Mouse (Mus musculus) embryonic facial prominence, embryonic 13.5 days (tissue): ENCODE measurements around the gene Mgat5. TPM values are rescaled to one million over a fixed set of nuclear protein-coding genes. Genes with fewer than 3 reads are reported as not detected.

Source experiments
- ATAC-seq: fragments of 200-750 bp; cut with Nextera tagmentation; 2 replicates; pipeline ENCODE4 v1.8.0; 2017; ENCODE audit warnings: low read depth; ENCODE audit not compliant: insufficient number of reproducible peaks, insufficient read depth, low FRiP score, low TSS enrichment
- H3K27ac ChIP-seq: fragments of 300-500 bp; sonication (generic); 2 replicates; pipeline ENCODE4 v1.5.1; 2015; ENCODE audit warnings: moderate library complexity, mild to moderate bottlenecking, inconsistent platforms
- H3K27me3 ChIP-seq: fragments of 300-500 bp; sonication (generic); 2 replicates; pipeline ENCODE4 v1.6.1; 2015; ENCODE audit warnings: mild to moderate bottlenecking, inconsistent platforms
- H3K36me3 ChIP-seq: fragments of 300-500 bp; sonication (generic); 2 replicates; pipeline ENCODE4 v1.6.1; 2015; ENCODE audit warnings: mild to moderate bottlenecking, inconsistent platforms
- H3K4me1 ChIP-seq: fragments of 300-500 bp; sonication (generic); 2 replicates; pipeline ENCODE4 v1.6.1; 2015; ENCODE audit warnings: inconsistent platforms
- H3K4me2 ChIP-seq: fragments of 300-500 bp; sonication (generic); 2 replicates; pipeline ENCODE4 v1.6.1; 2015; ENCODE audit warnings: moderate library complexity, mild to moderate bottlenecking, inconsistent platforms
- H3K4me3 ChIP-seq: fragments of 300-500 bp; sonication (generic); 2 replicates; pipeline ENCODE4 v1.5.1; 2015; ENCODE audit warnings: mild to moderate bottlenecking, inconsistent platforms
- H3K9ac ChIP-seq: fragments of 300-500 bp; sonication (generic); 2 replicates; pipeline ENCODE4 v1.6.1; 2015; ENCODE audit warnings: mild to moderate bottlenecking, inconsistent platforms
- H3K9me3 ChIP-seq: fragments of 300-500 bp; sonication (generic); 2 replicates; pipeline ENCODE4 v1.6.1; 2016; ENCODE audit warnings: inconsistent platforms
- WGBS: fragments of 180-500 bp; shearing (Covaris S2); methylation state at CpG from one replicate; pipeline ENCODE4 v1.1.7; 2015; ENCODE audit warnings: mixed read lengths; 5-methylcytosine and 5-hydroxymethylcytosine counted together
- polyA plus RNA-seq: library from polyadenylated mRNA; unstranded; fragments of >200 nt; fragmentation: Nextera tagmentation; extraction: Ambion mirVana; gene quantifications from 2 replicates; pipeline ENCODE4 v1.2.1, GENCODE M21; 2015

The Mgat5 gene
- polyA plus RNA-seq, 1 experiment from 2014 or later: 7.0 TPM

- no peak overlapping the region for H3K9ac ChIP-seq
- WGBS: 53% methylated on average over 4 of the region's 4 CpGs
- no peak overlapping the region for H3K4me3 ChIP-seq
- H3K4me1 ChIP-seq: peaks cover 18% of the 10 kb centered on the region
- no peaks in the 10 kb centered on the region for H3K9me3 ChIP-seq
- no peak overlapping the region for H3K4me2 ChIP-seq
- no peak for ATAC-seq
- no peak overlapping the region for H3K27ac ChIP-seq
- H3K27me3 ChIP-seq: no peaks in the 10 kb centered on the region
- no peaks in the 10 kb centered on the region for H3K36me3 ChIP-seq
Measured at GRCm38 (mm10) chr1:127203231-127203764, 1.5 kb upstream of the Mgat5 start.

DNA sequence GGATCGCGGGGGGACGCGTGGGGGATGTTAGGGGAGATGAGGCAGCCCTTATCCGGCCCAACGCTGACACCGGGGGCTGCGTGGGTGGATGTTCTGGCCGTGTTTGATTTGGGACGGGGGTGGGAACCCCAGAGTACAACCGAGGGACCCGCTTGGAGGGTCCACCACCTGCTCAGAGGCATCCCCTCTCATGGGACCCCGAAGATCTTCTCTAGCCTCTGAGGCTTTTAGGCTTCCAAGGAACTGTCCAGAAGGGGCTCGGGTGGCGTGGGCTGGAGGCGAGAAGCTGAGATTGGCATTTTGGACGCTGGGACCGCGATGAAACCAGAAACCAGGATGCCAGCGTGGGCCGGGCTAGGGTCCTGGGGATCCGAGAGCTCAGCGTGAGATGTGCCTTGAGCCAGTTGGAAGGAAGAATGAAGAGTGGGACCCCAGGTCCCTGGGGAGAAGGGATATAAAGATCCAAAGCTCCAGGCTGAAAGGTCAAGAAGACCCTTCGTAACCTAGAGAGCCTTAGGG, 745 bp downstream of the Mgat5 start:
- H3K4me2 ChIP-seq: peak overlapping the region; percentile 98

GRCm38 (mm10) chr1:127206020-127206641, 1.3 kb downstream of the Mgat5 start:
- Histone ChIP-seq H3K9me3 (no peaks in the 10 kb centered on the region), H3K27ac (peak overlapping the region; percentile 96), H3K36me3 (no peaks in the 10 kb centered on the region), H3K9ac (peak overlapping the region; percentile 83), H3K4me2 (peak overlapping the region; percentile 98), H3K4me1 (peaks cover 26% of the 10 kb centered on the region), H3K4me3 (peak overlapping the region; percentile 64), H3K27me3 (no peaks in the 10 kb centered on the region)
- ATAC-seq: peak; percentile 56; the same call in 1 of the 2 replicates
- WGBS: 2% methylated on average over 39 of the region's 39 CpGs

More for the DNA sequence above, 745 bp downstream of the Mgat5 start:
- no peaks in the 10 kb centered on the region for H3K36me3 ChIP-seq
- peak overlapping the region; percentile 64 for H3K4me3 ChIP-seq
- no peaks in the 10 kb centered on the region for H3K27me3 ChIP-seq
- peak overlapping the region; percentile 83 for H3K9ac ChIP-seq
- ATAC-seq: no peak
- H3K9me3 ChIP-seq: no peaks in the 10 kb centered on the region
- H3K27ac ChIP-seq: peak overlapping the region; percentile 96
- H3K4me1 ChIP-seq: peaks cover 26% of the 10 kb centered on the region
- WGBS: under 1% methylated on average over 24 of the region's 24 CpGs

- ATAC-seq: no peak
- H3K4me1 ChIP-seq: peaks cover 26% of the 10 kb centered on the region
- no peaks in the 10 kb centered on the region for H3K36me3 ChIP-seq
- H3K27me3 ChIP-seq: no peaks in the 10 kb centered on the region
- WGBS: 55% methylated on average over 11 of the region's 11 CpGs
- no peak overlapping the region for H3K27ac ChIP-seq
- no peaks in the 10 kb centered on the region for H3K9me3 ChIP-seq
- peak overlapping the region; percentile 98 for H3K4me2 ChIP-seq
- H3K4me3 ChIP-seq: peak overlapping the region; percentile 64
- H3K9ac ChIP-seq: peak overlapping the region; percentile 83
Measured at GRCm38 (mm10) chr1:127206881-127207555, 2.2 kb downstream of the Mgat5 start.

- Histone ChIP-seq H3K27me3 (no peaks in the 10 kb centered on the region), H3K36me3 (no peaks in the 10 kb centered on the region), H3K9me3 (no peaks in the 10 kb centered on the region), H3K4me2 (no peak overlapping the region), H3K27ac (no peak overlapping the region), H3K4me1 (peaks cover 31% of the 10 kb centered on the region), H3K4me3 (no peak overlapping the region), H3K9ac (no peak overlapping the region)
- no peak for ATAC-seq
- WGBS: 68% methylated on average over 9 of the region's 9 CpGs
Measured at GRCm38 (mm10) chr1:127208167-127208566, 3.4 kb downstream of the Mgat5 start.

DNA sequence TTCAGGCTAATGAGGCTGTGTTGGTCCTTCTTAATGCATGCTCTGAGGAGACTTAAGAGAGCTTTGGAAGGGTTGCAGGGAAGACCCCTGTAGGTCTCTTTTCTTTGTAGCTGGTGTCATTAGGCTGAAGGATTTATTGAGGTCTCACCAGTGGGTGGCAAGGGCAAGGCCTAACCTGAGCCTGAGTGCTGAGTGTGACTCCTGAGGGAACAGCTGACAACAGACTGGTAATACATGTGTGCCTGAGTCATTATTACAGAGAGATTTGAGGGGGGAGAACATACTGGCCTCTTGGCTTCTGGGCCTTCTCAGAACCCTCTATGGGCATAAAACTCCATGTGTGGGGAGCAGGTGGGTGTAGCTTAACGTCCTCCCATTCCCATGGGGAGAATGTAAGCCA, 8.0 kb downstream of the Mgat5 start:
- no peak overlapping the region for H3K27ac ChIP-seq
- H3K9me3 ChIP-seq: no peaks in the 10 kb centered on the region
- H3K4me1 ChIP-seq: peaks cover 36% of the 10 kb centered on the region
- no peak overlapping the region for H3K9ac ChIP-seq
- no peaks in the 10 kb centered on the region for H3K36me3 ChIP-seq
- H3K27me3 ChIP-seq: no peaks in the 10 kb centered on the region
- no peak for ATAC-seq
- no peak overlapping the region for H3K4me2 ChIP-seq
- H3K4me3 ChIP-seq: no peak overlapping the region
- 11% methylated on average over 1 of the region's 1 CpGs for WGBS

DNA sequence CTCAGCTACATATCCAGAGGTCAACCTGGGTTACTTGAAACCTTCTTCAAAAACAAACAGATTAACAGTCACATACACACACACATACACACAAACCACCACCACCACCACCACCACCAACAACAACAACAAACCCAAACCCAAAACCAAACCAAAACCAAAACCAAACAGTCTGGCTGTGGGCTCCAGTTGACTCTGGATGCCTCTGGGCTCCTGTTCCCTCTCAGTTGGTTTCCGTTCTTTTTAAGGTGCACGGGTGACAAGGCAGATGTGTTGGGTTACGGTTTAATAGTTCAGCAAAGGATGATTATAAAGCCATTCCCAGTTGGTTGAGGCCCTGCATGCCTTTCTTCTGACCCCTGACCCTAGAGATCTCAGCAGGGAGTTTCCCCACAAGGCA, 8.6 kb downstream of the Mgat5 start:
- peaks cover 32% of the 10 kb centered on the region for H3K4me1 ChIP-seq
- H3K9me3 ChIP-seq: no peaks in the 10 kb centered on the region
- WGBS: 33% methylated on average over 3 of the region's 3 CpGs
- H3K4me2 ChIP-seq: no peak overlapping the region
- H3K9ac ChIP-seq: no peak overlapping the region
- no peak overlapping the region for H3K27ac ChIP-seq
- H3K4me3 ChIP-seq: no peak overlapping the region
- no peak for ATAC-seq
- H3K27me3 ChIP-seq: no peaks in the 10 kb centered on the region
- no peaks in the 10 kb centered on the region for H3K36me3 ChIP-seq

DNA sequence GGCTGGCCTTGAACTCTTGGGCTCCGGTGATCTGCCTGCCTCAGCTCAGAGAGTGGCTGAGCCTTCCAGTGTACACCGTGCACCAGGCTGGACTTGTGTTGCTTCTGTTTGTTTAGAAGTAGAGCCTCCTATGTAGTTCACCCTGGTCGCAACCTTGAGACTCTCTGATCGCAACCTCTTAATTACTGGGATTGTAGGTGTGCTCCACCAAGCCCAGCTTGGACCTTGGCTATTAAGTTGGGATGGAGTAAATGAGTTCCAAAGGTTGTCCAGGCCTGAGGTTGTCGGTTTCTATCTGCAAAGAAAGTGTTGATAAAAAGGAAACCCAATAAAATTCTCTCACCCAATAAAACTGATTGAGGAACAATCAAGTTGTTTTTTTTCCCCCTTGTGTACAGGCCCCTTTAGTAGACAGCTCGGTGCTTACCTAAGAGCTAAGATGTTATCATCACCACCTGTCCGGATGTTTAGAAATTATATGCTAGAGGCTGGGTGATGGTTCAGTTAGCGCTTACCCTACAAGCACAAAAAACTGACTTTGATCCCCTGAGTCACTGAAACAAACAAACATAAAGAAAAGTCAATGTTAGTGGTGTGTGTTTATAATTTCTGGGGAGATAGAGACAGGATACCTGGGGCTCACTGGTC, 9.9 kb downstream of the Mgat5 start:
- Histone ChIP-seq H3K4me2 (no peak overlapping the region), H3K27me3 (no peaks in the 10 kb centered on the region), H3K4me1 (peaks cover 26% of the 10 kb centered on the region), H3K27ac (no peak overlapping the region), H3K9ac (no peak overlapping the region), H3K9me3 (no peaks in the 10 kb centered on the region), H3K4me3 (no peak overlapping the region), H3K36me3 (no peaks in the 10 kb centered on the region)
- whole genome bisulfite sequencing: 86% methylated on average over 8 of the region's 8 CpGs
- no peak for ATAC-seq

DNA sequence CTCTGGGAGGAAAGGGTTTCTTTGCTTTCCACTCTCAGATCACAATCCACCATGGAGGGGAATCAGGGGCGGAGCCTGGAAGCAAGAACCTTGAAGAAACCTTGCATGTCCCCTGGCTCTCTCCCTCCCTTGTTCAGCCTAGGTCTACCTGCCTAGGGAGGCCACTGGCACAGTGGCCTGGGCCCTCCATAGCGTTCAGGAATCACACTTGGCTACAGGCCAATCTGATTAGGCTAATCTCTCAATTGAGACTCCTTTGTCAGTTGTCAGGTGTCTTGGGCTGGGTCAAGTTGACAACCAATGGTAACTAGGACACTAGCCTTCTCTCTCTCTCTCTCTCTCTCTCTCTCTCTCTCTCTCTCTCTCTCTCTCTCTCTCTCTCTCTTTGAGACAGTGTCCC, 12.2 kb downstream of the Mgat5 start:
- H3K4me1 ChIP-seq: peaks cover 26% of the 10 kb centered on the region
- no peak overlapping the region for H3K27ac ChIP-seq
- no peaks in the 10 kb centered on the region for H3K9me3 ChIP-seq
- no peak overlapping the region for H3K4me3 ChIP-seq
- no peak for ATAC-seq
- no peak overlapping the region for H3K4me2 ChIP-seq
- 50% methylated on average over 2 of the region's 2 CpGs for WGBS
- H3K27me3 ChIP-seq: no peaks in the 10 kb centered on the region
- no peaks in the 10 kb centered on the region for H3K36me3 ChIP-seq
- H3K9ac ChIP-seq: no peak overlapping the region

- H3K4me3 ChIP-seq: no peak overlapping the region
- no peak overlapping the region for H3K4me2 ChIP-seq
- no peaks in the 10 kb centered on the region for H3K27me3 ChIP-seq
- H3K9ac ChIP-seq: peak overlapping the region; percentile 36; the same call in 1 of the 2 replicates
- no peak for ATAC-seq
- 50% methylated on average over 4 of the region's 4 CpGs for WGBS
- H3K9me3 ChIP-seq: no peaks in the 10 kb centered on the region
- no peaks in the 10 kb centered on the region for H3K36me3 ChIP-seq
- H3K4me1 ChIP-seq: peaks cover 25% of the 10 kb centered on the region
- H3K27ac ChIP-seq: no peak overlapping the region; the same call in 1 of the 2 replicates
Measured at GRCm38 (mm10) chr1:127217665-127218064, 12.8 kb downstream of the Mgat5 start.

DNA sequence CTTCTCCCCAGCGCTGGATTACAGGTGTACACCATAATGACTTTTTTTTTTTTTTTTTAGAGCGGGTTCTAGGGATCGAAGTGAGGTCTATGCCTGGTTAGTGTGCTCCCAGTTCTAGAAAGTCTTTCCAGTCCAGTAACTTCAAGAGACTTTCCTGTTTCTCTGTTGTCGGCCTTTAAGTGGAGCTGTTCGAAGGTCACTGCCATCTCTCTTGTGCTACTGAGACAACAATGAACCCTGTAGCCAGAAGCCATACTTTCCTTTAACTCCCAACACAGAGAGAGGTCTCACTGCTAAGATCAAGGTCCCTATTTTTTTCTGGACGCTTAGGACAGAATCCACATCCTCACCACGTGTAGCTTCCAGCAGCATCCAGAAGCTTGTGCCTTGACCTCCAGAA, 13.4 kb downstream of the Mgat5 start:
- no peaks in the 10 kb centered on the region for H3K9me3 ChIP-seq
- no peak overlapping the region for H3K27ac ChIP-seq
- H3K4me1 ChIP-seq: peaks cover 20% of the 10 kb centered on the region
- no peak overlapping the region for H3K4me2 ChIP-seq
- H3K27me3 ChIP-seq: no peaks in the 10 kb centered on the region
- H3K36me3 ChIP-seq: no peaks in the 10 kb centered on the region
- no peak for ATAC-seq
- no peak overlapping the region for H3K4me3 ChIP-seq
- 83% methylated on average over 7 of the region's 7 CpGs for WGBS
- H3K9ac ChIP-seq: no peak overlapping the region
